Mouse (Mus musculus) left cerebral cortex, adult 2 months (tissue): ENCODE measurements around the gene Nav3. TPM values are rescaled to one million over a fixed set of nuclear protein-coding genes. Genes with fewer than 3 reads are reported as not detected.

Source experiments
- DNase-seq, 2 experiments: peaks; one replicate each; pipeline ENCODE4 v3.0.0; 2021 to 2022; ENCODE audit warnings: low spot score in 2 of 2, mixed read lengths in 1 of 2; ENCODE audit errors: extremely low spot score in 1 of 2
- H3K27ac ChIP-seq: fragments of 200-600 bp; 2 replicates; pipeline ENCODE4 v1.8.1; 2022
- H3K4me3 ChIP-seq: fragments of 200-600 bp; 2 replicates; pipeline ENCODE4 v1.8.1; 2022
- CTCF ChIP-seq: fragments of 200-600 bp; IDR thresholded peaks from 2 replicates; pipeline ENCODE4 v1.8.1; 2022; ENCODE audit warnings: antibody characterized with exemption, mild to moderate bottlenecking, moderate library complexity
- intact Hi-C: fragments of 180-260 bp; cut with DNase I; formaldehyde crosslinking; loops from one replicate; pipeline ENCODE4 v1.15.1; 2025
- total RNA-seq, 2 experiments: library from RNA; stranded (reverse); gene quantifications; 2 replicates each; pipeline ENCODE4 v1.2.3; 2021

Nav3 gene
- total RNA-seq, 2 experiments from 2014 or later, result 116 to 136 TPM

DNA sequence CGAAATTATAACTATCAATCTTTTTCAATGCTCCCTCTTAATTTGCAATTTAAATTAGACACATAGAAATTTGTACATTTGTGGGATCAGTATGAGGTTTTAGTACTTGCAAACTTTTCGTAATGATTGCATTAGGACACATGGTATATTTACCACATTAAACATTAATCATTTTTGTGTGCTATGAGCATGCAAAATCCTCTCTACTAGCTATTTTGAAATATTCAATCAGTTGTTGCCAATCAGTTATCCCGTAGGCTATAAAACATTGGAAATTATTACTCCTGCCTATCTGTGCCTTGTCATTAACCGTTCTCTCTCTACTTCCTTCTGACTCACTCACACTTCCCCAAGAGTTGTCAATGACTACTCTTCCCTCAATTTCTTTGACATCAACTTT, 579.9 kb downstream of the Nav3 start:
- Histone ChIP-seq H3K4me3 (no peak overlapping the region), H3K27ac (no peak overlapping the region)
- intact Hi-C loops, result no loop called here
- no peak for TF ChIP-seq CTCF
- no peak for DNase-seq

DNA sequence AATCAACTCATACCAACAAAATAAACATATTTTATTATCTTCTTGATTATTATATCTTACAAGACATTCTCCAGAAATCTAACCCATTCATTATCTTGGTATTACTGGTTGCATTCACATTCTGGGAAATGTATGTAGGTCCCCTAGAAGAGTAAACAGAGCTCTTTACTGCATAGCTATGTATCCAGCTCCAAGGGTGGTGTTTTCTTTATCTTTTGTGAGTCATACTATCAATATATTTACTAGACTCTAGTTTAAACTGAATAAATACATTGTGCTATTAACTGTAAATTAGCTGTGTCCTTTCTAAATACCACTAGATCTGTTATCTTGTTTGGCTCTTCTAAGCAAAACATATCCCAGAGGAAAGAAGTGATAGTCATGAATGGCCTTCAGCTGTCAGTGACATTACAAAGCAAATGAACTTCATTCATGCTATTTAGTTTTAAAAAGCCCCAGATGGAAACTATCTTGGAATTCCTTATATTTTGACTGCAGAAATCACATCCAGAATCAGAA, 580.6 kb downstream of the Nav3 start:
- intact Hi-C loops, result no loop called here
- DNase-seq, result no peak
- TF ChIP-seq CTCF, result no peak
- no peak overlapping the region for H3K27ac ChIP-seq
- H3K4me3 ChIP-seq, result no peak overlapping the region

DNA sequence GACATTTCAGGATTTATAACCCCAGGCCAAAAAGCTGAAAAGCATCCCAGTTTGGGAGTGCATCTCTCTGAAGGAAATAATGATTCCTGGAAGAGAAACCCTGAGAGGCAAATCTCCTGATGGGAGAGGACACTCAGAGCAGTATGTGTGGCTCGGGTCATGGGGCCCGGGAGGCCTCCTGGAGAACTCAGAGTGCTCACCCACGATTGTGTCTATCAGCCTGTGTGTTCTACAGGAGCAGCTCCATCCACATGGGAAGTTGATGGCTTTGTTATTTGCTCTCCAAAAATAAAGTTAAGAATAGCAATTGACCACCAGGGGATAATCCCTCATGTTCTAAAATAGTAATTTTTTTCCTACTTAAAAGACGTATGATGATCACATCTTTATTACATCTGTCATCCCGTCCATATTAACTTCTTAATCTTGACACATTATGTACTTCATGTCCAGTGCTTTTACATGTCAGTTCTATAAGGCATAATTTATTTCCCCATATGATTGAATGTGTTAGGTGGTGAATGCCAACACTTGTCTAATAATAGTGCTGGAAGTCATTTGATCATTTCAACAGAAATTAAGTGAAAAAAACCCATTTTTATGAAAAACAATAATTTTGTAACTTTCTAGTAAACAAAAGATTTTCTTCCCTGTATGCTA, 581.2 kb downstream of the Nav3 start:
- intact Hi-C loops, result no loop called here
- DNase-seq, result no peak
- no peak; the same call in 1 of the 2 replicates for TF ChIP-seq CTCF
- no peak overlapping the region for H3K4me3 ChIP-seq
- no peak overlapping the region for H3K27ac ChIP-seq

DNA sequence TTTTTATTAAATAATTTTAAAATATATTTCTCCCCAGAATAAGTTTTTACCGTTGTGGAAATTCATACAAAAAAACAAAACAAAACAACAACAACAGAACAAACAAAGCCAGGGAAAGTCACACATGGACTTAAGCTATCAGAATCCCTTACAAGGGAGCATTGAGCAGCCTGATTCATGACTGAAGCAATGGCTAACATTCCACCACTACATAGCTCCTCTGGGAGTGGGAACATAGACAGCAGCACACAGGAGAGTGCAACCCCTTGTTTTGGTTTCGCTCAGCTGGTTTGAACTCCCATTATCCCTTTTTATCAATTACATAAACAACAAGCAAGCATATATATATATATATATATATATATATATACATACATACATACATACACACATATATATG, 589.9 kb downstream of the Nav3 start:
- Histone ChIP-seq H3K4me3 (no peak overlapping the region), H3K27ac (no peak overlapping the region)
- TF ChIP-seq CTCF, result no peak
- DNase-seq, result no peak
- intact Hi-C loops, result no loop called here

DNA sequence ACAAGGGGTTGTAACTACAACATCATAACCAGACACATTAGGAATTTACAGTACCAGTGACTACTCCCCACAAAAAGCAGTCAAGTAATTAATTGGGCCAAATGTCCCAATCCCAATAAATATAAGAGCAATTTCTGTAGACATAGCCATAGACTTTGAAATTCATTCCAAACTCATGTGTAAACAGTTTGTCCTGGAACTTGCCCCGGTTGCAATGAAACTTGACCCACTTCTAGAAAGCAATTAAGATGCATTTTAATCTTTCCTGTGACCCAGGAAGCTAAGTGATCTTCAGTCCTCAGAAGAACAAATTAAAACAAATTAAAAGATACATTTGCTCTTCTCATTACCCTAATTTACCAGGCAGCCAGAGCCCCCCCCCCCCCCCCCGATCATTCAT, 590.6 kb downstream of the Nav3 start:
- Histone ChIP-seq H3K4me3 (no peak overlapping the region), H3K27ac (no peak overlapping the region)
- DNase-seq, result no peak
- intact Hi-C loops, result no loop called here
- no peak for TF ChIP-seq CTCF

DNA sequence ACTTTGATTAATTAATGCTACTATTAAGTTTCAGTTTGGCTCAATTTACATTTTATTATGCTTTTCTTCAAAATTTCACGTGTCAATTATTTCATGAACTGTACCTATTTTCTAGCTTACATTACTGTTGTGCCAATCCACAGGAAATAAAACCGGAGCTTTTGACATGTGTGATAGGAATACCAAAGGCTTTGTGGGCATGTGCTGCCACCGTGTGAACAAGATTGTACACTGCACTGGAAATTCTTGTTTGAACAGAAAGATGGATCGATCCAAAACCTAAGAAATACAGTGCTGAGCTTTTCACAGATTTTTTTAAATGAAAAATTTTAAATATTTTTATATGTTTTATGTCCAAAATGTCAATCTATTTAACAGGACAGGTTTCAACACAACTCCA, 591.3 kb downstream of the Nav3 start:
- intact Hi-C loops, result no loop called here
- TF ChIP-seq CTCF, result peak; percentile 71
- peak; percentile 37 to 50 for DNase-seq
- Histone ChIP-seq H3K4me3 (peak overlapping the region; percentile 16; the same call in 1 of the 2 replicates), H3K27ac (no peak overlapping the region)

DNA sequence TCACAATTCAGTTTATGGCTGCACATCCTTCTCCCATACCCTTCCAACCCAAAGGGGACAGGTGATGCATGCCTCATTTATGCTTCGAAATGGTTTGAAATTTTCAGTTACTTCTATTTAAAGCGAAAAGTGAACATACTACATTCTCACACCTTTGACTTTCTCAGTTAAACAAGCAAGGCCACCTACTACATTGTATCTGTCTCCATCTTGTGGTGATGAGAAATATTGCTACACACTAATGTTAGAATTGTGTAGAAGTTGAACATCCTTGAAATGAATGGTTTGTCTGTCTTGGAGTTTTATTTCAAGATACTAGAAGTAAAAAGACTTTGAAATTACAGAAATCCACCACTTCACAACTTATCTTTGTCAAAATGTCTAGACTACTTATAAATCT, 594.7 kb downstream of the Nav3 start:
- intact Hi-C loops, result loop anchor here (1.0 kb wide), 1 partner anchor 96 kb away; no protein-coding TSS in a partner anchor
- H3K4me3 ChIP-seq, result no peak overlapping the region
- peak; percentile 85 for TF ChIP-seq CTCF
- no peak for DNase-seq
- no peak overlapping the region for H3K27ac ChIP-seq

DNA sequence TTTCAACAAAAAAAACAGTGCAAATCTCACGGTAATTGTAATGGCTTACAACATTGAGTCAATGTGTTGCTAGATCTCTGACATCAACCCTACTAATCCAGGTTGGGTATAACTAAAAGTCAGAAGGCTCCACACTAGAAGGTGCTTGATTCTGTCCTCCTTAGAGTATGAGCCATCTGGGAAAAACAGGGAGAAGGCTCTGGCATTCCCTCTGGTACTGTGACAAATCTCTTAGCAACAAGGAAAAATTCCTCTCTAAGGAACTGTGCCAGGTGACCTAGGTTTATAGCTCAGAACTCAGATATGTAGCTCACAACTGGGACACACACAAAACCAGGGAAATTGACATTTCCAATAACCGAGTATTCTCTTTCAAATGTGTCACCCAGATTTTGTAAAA, 597.4 kb downstream of the Nav3 start:
- no peak for TF ChIP-seq CTCF
- Histone ChIP-seq H3K4me3 (no peak overlapping the region), H3K27ac (no peak overlapping the region)
- intact Hi-C loops, result no loop called here
- no peak for DNase-seq

DNA sequence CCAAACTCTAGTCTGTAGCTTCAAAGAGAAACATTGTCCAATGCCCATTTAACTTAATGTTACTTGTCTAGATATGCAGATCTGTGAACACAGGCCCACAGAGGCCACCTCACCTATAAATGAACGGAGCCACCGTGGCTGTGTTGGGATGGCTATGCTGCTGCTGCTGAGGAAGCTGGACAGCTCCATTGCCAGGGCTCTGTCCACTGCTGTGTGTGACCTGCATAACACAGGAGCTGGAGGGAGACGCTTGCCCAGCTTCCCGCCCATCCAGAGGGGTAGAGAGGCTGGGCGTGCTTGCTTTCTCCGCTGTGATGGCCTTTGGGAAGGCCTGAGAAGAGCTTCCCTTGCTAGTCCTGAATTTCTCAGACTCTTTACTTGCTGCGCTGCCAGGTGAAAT, 603.6 kb downstream of the Nav3 start:
- intact Hi-C loops, result no loop called here
- TF ChIP-seq CTCF, result no peak

DNA sequence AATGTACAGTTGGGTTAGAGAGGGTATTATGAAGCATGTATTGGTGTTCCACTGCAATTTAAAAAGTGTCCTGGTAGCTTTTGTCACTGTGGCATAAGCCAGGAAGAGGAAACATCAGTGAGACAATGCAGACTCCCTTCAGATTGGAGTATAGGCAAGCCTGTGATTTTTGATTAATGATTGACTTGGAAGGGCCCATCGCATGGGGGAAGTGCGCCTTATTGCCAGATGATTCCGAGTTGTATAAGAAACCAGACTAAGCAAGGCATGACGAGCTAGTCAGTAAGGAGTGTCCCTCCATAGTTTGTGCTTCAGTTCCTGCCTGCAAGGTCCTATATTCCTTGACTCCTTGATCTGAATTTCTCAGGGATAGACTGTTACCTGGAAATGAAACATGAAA, 608.4 kb downstream of the Nav3 start:
- intact Hi-C loops, result no loop called here
- TF ChIP-seq CTCF, result no peak
- no peak for DNase-seq
- Histone ChIP-seq H3K4me3 (no peak overlapping the region), H3K27ac (0 out of 2 replicates have a peak overlapping the region, but pooled peaks have one; percentile 24)

More for the DNA sequence above, 603.6 kb downstream of the Nav3 start:
- no peak for DNase-seq
- H3K4me3 ChIP-seq, result no peak overlapping the region
- H3K27ac ChIP-seq, result no peak overlapping the region

DNA sequence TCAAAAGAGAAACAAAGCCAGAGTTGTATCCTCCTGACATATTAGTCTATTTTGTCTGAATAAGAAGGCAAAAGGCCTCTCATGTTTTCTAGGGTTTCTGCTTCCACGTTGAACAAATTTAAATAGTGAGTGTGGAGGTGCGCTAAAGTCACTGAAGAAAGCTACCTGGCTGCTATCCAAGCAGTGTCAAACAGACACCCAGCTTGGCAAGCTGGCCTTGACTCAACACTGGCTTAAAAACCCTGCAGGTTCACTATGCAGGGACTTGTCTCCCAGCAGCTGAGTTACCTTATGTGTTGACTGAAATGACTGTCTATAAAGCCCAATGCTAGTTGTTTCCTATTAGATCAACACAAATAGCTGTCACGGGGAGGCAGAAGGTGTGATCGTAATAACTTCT, 612.3 kb downstream of the Nav3 start:
- no peak for TF ChIP-seq CTCF
- DNase-seq, result no peak
- Histone ChIP-seq H3K27ac (peak overlapping the region; percentile 33; the same call in 1 of the 2 replicates), H3K4me3 (no peak overlapping the region)
- intact Hi-C loops, result no loop called here

DNA sequence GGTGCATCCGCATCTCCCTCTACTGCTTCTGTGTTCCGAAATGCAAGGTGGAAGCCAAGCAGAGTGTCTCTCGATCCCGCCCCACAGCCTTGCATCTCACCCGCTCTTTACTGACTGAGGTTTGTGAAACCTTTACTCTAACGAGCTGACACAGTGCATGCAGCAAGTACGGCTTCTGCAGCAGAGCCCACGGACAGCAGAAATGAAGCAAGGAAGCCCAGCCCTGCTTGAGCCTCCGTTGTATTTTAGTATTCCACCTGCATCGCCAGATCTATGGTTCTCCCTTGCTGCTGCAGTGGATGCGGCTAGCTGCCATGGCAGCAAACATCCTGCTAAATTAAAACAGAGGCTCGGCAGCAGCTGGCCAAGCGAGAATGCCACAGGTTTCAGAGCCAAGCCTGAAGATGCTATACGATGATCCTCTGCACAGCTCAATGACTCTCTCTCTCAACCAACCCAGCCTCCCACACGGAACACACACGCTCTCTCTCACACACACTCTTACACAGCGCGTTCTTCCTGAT, 623.2 kb downstream of the Nav3 start:
- intact Hi-C loops, result loop anchor here (5.0 kb wide), 1 partner anchor 36 kb away; no protein-coding TSS in a partner anchor
- H3K4me3 ChIP-seq, result peak overlapping the region; percentile 50
- DNase-seq, result peak; percentile 42
- peak overlapping the region; percentile 82 for H3K27ac ChIP-seq
- TF ChIP-seq CTCF, result no peak
